Mouse (Mus musculus) layer of hippocampus, adult 9-10 months (tissue): ENCODE results near the gene Wbp1.

Experiments used
- DNase-seq: peaks from one replicate; pipeline ENCODE4 v3.0.0; 2022; ENCODE audit warnings: low spot score

The Wbp1 gene

GRCm38 (mm10) chr6:83083497-83083896 is 37.9 kb downstream of the Wbp1 start:
- no peak for DNase-seq

DNA sequence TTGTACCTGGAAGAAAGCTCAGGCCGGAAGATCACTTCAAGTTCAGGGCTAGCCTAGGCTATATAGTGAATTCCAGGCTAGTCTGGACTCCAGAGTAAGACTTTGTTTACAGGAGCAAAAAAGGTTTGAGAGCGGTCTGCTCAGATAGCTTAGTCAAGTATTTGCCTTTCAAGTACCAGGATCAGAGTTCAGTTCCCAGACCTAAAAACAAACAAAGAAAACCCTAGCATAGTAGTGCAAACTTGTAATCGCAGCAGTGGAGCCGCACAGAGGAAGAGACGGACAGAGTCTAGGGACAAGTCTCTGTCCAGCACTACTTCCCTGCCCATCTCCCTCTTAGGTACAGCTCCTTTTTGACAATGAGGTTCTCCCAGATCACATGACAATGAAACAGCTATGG is 41.1 kb downstream of the Wbp1 start:
- DNase-seq = no peak

DNA sequence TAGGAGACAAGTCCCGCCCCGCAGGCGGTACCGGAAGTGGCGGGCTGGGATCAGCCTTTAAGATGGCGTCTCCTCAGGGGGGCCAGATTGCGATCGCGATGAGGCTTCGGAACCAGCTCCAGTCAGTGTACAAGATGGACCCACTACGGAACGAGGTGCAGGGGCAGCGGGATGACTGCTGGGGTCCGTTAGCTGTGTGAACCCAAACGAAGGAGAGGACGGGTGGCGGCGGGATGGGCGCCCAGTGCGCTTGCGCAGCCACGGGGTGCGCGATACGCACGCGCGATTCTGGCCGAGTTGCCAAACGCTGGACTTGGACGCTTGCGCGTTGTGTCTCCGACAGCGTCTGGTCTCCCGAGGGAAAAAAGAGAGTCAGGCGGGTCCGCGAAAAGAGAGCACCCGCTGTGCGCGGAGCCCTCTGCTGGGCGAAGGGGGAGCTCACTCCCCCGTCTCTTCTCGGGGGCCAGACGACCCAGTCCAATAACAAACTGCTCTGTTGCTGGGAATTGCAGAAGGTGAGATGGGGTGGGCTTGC is 43.0 kb downstream of the Wbp1 start:
- peak; percentile 99 for DNase-seq

DNA sequence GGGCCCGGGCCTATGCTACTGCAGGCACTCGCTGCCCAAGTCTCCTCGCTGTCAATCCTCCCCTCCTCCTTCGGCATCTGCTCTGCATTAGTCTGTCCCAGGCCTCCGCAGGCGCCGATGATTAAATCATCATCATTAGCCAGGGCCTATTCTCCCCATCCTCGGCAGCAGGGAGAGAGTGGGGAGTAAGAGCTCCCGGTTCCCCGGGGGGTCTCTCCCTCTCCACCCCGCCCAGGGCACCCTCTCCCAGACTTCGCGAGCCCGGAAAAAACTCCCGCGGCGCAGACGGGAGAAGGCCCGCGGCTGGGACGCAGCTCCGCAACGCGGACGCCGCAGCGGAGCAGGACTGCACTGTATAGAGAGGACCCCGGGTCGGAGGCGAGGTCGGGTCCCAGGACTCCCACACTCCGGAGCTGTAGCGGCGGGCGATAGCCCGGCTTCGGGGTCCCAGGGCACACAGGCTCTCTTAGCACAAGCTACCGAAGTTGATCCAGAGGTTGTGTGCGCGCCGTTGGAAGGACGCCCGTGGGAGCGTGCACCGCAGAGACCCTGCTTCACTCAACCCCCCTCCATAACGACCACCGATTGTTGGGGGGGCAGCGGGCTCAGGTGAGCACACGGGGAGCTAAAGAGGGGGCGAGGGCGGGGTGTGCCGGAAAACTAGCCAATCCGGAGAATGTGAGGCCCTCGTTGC is 43.6 kb downstream of the Wbp1 start, which contains the start of gene Pcgf1:
Pcgf1 (plus strand) TSS at position 240 of the 694 bp plus-strand sequence.
- peak; percentile 35 for DNase-seq

DNA sequence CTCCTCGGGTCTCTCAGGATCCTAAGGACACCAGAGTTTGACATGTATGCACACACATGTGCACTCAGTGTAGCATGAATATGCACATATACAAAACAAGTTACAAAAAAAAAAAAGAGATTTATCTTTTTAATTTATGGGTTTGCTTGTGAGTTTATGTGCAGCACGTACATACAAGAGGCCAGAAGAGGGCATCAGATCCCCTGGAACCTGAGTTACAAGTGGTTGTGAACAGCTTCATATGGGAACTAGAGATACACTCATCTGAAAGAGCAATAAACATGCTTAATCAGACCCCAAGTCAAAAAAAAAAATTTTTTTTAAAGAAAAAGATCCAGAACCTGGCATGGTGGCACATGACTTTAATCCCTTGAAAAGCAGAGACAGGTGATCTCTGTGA is 46.4 kb downstream of the Wbp1 start:
- DNase-seq = no peak

DNA sequence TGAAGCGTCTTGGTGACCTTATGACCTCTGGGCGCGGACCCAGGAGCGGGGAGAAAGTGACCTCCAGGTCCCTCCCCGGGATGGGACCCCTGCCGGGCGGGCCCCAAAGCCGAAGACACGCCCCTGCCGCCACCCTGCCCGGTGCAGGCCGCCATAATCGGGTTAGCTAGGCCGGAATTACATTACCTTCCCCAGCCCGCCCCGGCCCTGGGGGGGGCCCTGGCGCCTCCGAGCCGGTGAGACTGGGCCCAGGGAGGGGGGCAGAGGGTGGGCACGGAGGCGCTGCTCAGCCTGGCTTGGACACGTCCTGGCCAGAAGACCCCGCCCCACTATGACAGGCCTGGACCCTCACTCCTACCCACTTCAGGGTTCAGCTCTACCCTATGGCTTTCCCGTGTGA is 50.1 kb downstream of the Wbp1 start:
- DNase-seq = no peak

DNA sequence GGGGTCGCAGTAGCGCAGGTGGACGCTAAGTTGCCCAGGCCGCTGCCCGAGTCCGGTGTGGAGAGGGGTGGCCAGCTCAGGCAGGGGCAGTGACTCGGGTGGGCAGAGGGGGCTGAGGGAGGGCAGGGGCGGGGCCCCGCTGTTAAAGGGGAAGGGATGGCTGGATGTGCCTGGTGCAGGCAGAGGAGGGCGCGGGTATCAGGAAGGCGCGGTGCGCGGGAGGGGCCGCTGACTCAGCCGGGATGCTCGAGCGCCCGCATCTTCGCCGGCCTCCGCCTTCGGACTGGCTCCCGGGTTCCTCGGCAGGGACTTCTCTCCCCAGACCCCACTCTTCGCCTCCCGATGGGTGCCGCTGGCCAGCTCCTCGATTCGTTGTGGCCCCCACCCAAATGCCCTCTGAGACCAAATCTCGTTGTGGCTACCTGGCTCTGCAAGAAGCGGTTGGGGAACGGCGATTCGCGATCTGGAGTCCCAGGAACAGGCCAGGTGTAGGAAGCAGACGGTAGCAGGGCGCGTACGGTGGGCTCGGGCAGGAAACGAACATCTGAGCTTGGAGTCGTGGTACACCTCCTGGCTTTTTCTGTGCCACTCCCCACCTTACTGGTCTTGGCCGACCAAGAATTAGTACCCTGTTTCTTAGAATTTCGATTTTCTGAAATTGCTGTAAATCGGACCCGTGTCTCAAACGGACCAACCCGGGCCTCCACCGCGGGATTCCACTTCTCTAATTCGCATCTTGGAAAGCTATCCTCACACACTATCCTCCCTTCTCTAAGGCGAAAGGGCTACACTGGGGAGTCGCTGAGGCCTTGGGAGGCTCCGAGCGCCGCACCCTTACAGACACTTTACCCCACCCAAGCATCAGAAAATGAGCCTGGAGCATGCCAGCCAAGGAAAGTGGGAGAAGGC is 50.8 kb downstream of the Wbp1 start:
- DNase-seq = no peak

GRCm38 (mm10) chr6:83070247-83070310 is 51.3 kb downstream of the Wbp1 start, which contains the start of gene Tlx2:
Tlx2 (minus strand) TSS chr6:83070293.
- no peak for DNase-seq

GRCm38 (mm10) chr6:83069488-83070246 is 51.7 kb downstream of the Wbp1 start:
- DNase-seq = no peak
